Mouse (Mus musculus): ENCODE results near the gene Zfp97.
"Not testable (repeated sequence)": the region's sequence is repeated elsewhere in the genome, so short reads cannot be mapped to it uniquely, and the experiment has no call there.

- not testable (repeated sequence) for TF ChIP-seq POLR2A (IDR thresholded peaks at IDR 0.05; ENCODE audit: control insufficient read depth, extremely low read depth, insufficient read depth, low read length, poor library complexity); CTCF (IDR thresholded peaks at IDR 0.05; ENCODE audit: borderline replicate concordance, control insufficient read depth, extremely low read depth, insufficient read depth, low read length, poor library complexity)
Observed at GRCm38 (mm10) chr17:17196111-17196510, 74.9 kb downstream of the Zfp97 start.

Measured in thymus, adult 2 months (tissue).